Mouse (Mus musculus) urinary bladder, postnatal 10 days (tissue): ENCODE data around the gene Ptprcap.
"Not testable (repeated sequence)": the region's sequence is repeated elsewhere in the genome, so short reads cannot be mapped to it uniquely, and the experiment has no call there.

Experiments used
- DNase-seq: peaks from one replicate; pipeline ENCODE4 v3.0.0; 2022; ENCODE audit warnings: low spot score

Gene Ptprcap

GRCm38 (mm10) chr19:4153232-4153654 is at the start of gene Ptprcap:
Gene Ptprcap, plus strand, starts transcription at chr19:4153604.
- no peak for DNase-seq

GRCm38 (mm10) chr19:4103792-4104191 is 49.6 kb upstream of the Ptprcap start:
- DNase-seq: no peak

GRCm38 (mm10) chr19:4104675-4105194 is 48.7 kb upstream of the Ptprcap start:
- DNase-seq: no peak

GRCm38 (mm10) chr19:4106654-4107053 is 46.8 kb upstream of the Ptprcap start:
- DNase-seq: no peak

- no peak for DNase-seq
These were observed 44.9 kb upstream of the Ptprcap start for GRCm38 (mm10) chr19:4108535-4108934.

- no peak for DNase-seq
These were observed 41.1 kb upstream of the Ptprcap start for GRCm38 (mm10) chr19:4112063-4112960.

GRCm38 (mm10) chr19:4113186-4113805 is 40.1 kb upstream of the Ptprcap start:
- DNase-seq: peak; percentile 50

GRCm38 (mm10) chr19:4113806-4114230 is 39.6 kb upstream of the Ptprcap start:
- no peak for DNase-seq

GRCm38 (mm10) chr19:4114551-4114950 is 38.9 kb upstream of the Ptprcap start:
- DNase-seq: no peak

GRCm38 (mm10) chr19:4115144-4115543 is 38.3 kb upstream of the Ptprcap start:
- DNase-seq: no peak

GRCm38 (mm10) chr19:4115816-4116215 is 37.6 kb upstream of the Ptprcap start:
- no peak for DNase-seq

- DNase-seq: no peak
These were observed 36.4 kb upstream of the Ptprcap start for GRCm38 (mm10) chr19:4117006-4117405.

GRCm38 (mm10) chr19:4118350-4118749 is 35.1 kb upstream of the Ptprcap start:
- no peak for DNase-seq

- DNase-seq: no peak
These were observed 33.5 kb upstream of the Ptprcap start for GRCm38 (mm10) chr19:4119716-4120487.

- no peak for DNase-seq
These were observed 32.9 kb upstream of the Ptprcap start for GRCm38 (mm10) chr19:4120496-4120895.

- DNase-seq: peak; percentile 93
These were observed 32.2 kb upstream of the Ptprcap start for GRCm38 (mm10) chr19:4121097-4121805.

GRCm38 (mm10) chr19:4121896-4122295 is 31.5 kb upstream of the Ptprcap start:
- not testable (repeated sequence) for DNase-seq

GRCm38 (mm10) chr19:4122411-4123370 is 30.7 kb upstream of the Ptprcap start:
- DNase-seq: no peak

GRCm38 (mm10) chr19:4124432-4124831 is 29.0 kb upstream of the Ptprcap start:
- no peak for DNase-seq

GRCm38 (mm10) chr19:4125268-4125667 is 28.1 kb upstream of the Ptprcap start:
- DNase-seq: not testable (repeated sequence)
